Mouse (Mus musculus): ENCODE measurements around the gene Zfp329.
"Not testable (repeated sequence)": the region's sequence is repeated elsewhere in the genome, so short reads cannot be mapped to it uniquely, and the experiment has no call there.

Gene Zfp329

GRCm38 (mm10) chr7:12818521-12819295 lies at the start of gene Zfp329:
Zfp329 (minus strand) TSS chr7:12818858.
- DNase-seq (ENCODE audit: low spot score in 2 of 2): peak; percentile 84 to 90

- no peak for DNase-seq (ENCODE audit: low spot score in 2 of 2)
Observed at GRCm38 (mm10) chr7:12835779-12836178, 17.1 kb upstream of the Zfp329 start.

GRCm38 (mm10) chr7:12835193-12835671 lies 16.6 kb upstream of the Zfp329 start:
- peak in 1 of 2 experiments; percentile 19 for DNase-seq (ENCODE audit: low spot score in 2 of 2)

- peak; percentile 84 to 87 for DNase-seq (ENCODE audit: low spot score in 2 of 2)
Observed at GRCm38 (mm10) chr7:12834162-12835120, 15.8 kb upstream of the Zfp329 start, which contains the start of gene Zfp110. Zfp110 (plus strand) TSS chr7:12834761.

- DNase-seq (ENCODE audit: low spot score in 2 of 2): no peak
Observed at GRCm38 (mm10) chr7:12815566-12815965, 3.1 kb downstream of the Zfp329 start.

GRCm38 (mm10) chr7:12803727-12804071 lies 15.0 kb downstream of the Zfp329 start:
- DNase-seq (ENCODE audit: low spot score in 2 of 2): no peak

GRCm38 (mm10) chr7:12802866-12803726 lies 15.6 kb downstream of the Zfp329 start, which contains the start of gene Zscan18:
Zscan18 (minus strand) TSS chr7:12803635.
- DNase-seq (ENCODE audit: low spot score in 2 of 2): peak; percentile 57 to 68

- no peak for DNase-seq (ENCODE audit: low spot score in 2 of 2)
Observed at GRCm38 (mm10) chr7:12799554-12799953, 19.1 kb downstream of the Zfp329 start.

GRCm38 (mm10) chr7:12797971-12798370 lies 20.7 kb downstream of the Zfp329 start:
- DNase-seq (ENCODE audit: low spot score in 2 of 2): no peak

- not testable (repeated sequence) for DNase-seq (ENCODE audit: low spot score in 2 of 2)
Observed at GRCm38 (mm10) chr7:12792624-12793023, 26.0 kb downstream of the Zfp329 start.

- DNase-seq (ENCODE audit: low spot score in 2 of 2): no peak
Observed at GRCm38 (mm10) chr7:12788025-12788424, 30.6 kb downstream of the Zfp329 start.

- DNase-seq (ENCODE audit: low spot score in 2 of 2): no peak
Observed at GRCm38 (mm10) chr7:12787333-12787732, 31.3 kb downstream of the Zfp329 start.

GRCm38 (mm10) chr7:12780151-12780830 lies 38.4 kb downstream of the Zfp329 start:
- peak; percentile 77 to 84 for DNase-seq (ENCODE audit: low spot score in 2 of 2)

GRCm38 (mm10) chr7:12779782-12780150 lies 38.9 kb downstream of the Zfp329 start:
- no peak for DNase-seq (ENCODE audit: low spot score in 2 of 2)

- DNase-seq (ENCODE audit: low spot score in 2 of 2): no peak
Observed at GRCm38 (mm10) chr7:12779141-12779540, 39.5 kb downstream of the Zfp329 start.

- no peak for DNase-seq (ENCODE audit: low spot score in 2 of 2)
Observed at GRCm38 (mm10) chr7:12774606-12775005, 44.1 kb downstream of the Zfp329 start.

GRCm38 (mm10) chr7:12774111-12774510 lies 44.5 kb downstream of the Zfp329 start:
- no peak for DNase-seq (ENCODE audit: low spot score in 2 of 2)

Data from urinary bladder, postnatal 4 days (tissue).